Mouse (Mus musculus): ENCODE measurements around the gene Cct4. TPM values are rescaled to one million over a fixed set of nuclear protein-coding genes. Genes with fewer than 3 reads are reported as not detected.

Gene Cct4
- polyA plus RNA-seq, 1 experiment: 144 TPM

DNA sequence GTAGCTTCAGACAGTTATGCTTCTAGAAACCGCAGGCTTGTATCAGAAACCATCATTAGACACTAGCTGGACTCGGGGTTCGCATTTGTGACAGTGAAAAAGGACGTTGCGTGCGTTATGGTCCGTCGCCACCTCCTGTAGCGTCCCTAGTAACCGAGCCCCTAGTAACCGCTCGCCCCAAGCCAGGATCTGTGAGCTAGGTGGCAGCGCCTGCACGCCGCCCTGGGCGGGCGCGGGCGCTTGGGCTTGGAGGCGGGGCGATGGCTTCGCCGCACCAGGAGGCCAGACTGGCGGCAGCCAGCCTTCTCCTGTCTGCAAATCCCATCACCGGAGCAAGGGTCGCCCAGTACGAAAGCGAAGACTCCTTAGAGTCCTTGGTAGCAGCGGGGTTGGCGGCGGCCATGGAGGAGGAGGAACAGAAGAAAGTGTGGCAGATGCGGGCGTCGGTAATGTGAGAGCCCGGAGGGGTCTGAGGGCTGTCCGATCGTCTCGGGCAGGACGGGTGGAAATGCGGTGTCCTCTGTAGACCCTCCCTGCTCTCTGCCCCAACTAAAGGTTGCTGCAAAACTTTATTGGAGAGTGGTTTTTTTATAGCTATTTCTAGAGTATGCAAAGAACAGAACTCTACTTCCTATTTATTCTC lies 18.0 kb downstream of the Cct4 start:
- no peak for TF ChIP-seq USF1 (IDR thresholded peaks at IDR 0.05; ENCODE audit: low read depth)
- no peak for TF ChIP-seq CTCF (IDR thresholded peaks at IDR 0.05; ENCODE audit: control insufficient read depth, insufficient read depth, insufficient read length)
- no peak for TF ChIP-seq MYOD1 (IDR thresholded peaks at IDR 0.05; ENCODE audit: control insufficient read depth, insufficient read length, low read depth)
- TF ChIP-seq MAX (IDR thresholded peaks at IDR 0.05): no peak
- TF ChIP-seq CEBPB (IDR thresholded peaks at IDR 0.05; ENCODE audit: low read depth): no peak
- TF ChIP-seq MYOG (IDR thresholded peaks at IDR 0.05; ENCODE audit: control insufficient read depth, extremely low read depth, insufficient read length): no peak
- no peak for TF ChIP-seq FOSL1 (IDR thresholded peaks at IDR 0.05; ENCODE audit: insufficient read depth, low read length, poor library complexity, severe bottlenecking)
- peaks cover 2% of the 10 kb centered on the region for H3K79me3 ChIP-seq (ENCODE audit: low read depth)
- no peaks in the 10 kb centered on the region for H3K27me3 ChIP-seq (ENCODE audit: control insufficient read depth, insufficient read depth, insufficient read length)
- peak overlapping the region; percentile 35 for H3K4me3 ChIP-seq (ENCODE audit: insufficient read depth, poor library complexity, severe bottlenecking)
- H3K79me2 ChIP-seq (ENCODE audit: control insufficient read depth, insufficient read depth): no peaks in the 10 kb centered on the region
- H3K36me3 ChIP-seq (ENCODE audit: control insufficient read depth, insufficient read depth): peaks cover 29% of the 10 kb centered on the region
- H3ac ChIP-seq (ENCODE audit: control insufficient read depth, insufficient read length, low read depth): peak overlapping the region; percentile 68

DNA sequence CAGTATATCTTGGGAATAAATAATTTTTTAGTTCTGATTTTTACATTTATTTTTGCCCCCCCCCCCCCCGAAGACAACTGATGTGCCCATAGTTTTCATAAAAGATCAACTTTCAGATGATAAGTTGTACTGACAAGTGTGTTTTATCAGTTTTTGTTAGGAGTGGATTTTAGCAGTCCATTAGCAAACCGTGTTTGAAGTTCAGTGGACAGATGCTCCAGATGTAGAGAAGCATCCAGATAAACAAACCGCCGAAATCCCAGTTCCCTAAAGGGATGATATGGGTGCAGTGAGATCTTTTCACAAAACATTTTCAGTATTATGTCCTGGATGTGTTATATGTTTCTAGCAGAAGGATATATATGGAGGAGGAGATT lies 18.5 kb downstream of the Cct4 start:
- TF ChIP-seq FOSL1 (IDR thresholded peaks at IDR 0.05; ENCODE audit: insufficient read depth, low read length, poor library complexity, severe bottlenecking): no peak
- no peak for TF ChIP-seq CEBPB (IDR thresholded peaks at IDR 0.05; ENCODE audit: low read depth)
- TF ChIP-seq USF1 (IDR thresholded peaks at IDR 0.05; ENCODE audit: low read depth): no peak
- no peak for TF ChIP-seq CTCF (IDR thresholded peaks at IDR 0.05; ENCODE audit: control insufficient read depth, insufficient read depth, insufficient read length)
- TF ChIP-seq MYOG (IDR thresholded peaks at IDR 0.05; ENCODE audit: control insufficient read depth, extremely low read depth, insufficient read length): no peak
- TF ChIP-seq MYOD1 (IDR thresholded peaks at IDR 0.05; ENCODE audit: control insufficient read depth, insufficient read length, low read depth): no peak
- no peak for TF ChIP-seq MAX (IDR thresholded peaks at IDR 0.05)
- peaks cover 2% of the 10 kb centered on the region for H3K79me3 ChIP-seq (ENCODE audit: low read depth)
- H3K4me3 ChIP-seq (ENCODE audit: insufficient read depth, poor library complexity, severe bottlenecking): peak overlapping the region; percentile 35
- H3K79me2 ChIP-seq (ENCODE audit: control insufficient read depth, insufficient read depth): no peaks in the 10 kb centered on the region
- no peaks in the 10 kb centered on the region for H3K27me3 ChIP-seq (ENCODE audit: control insufficient read depth, insufficient read depth, insufficient read length)
- peaks cover 24% of the 10 kb centered on the region for H3K36me3 ChIP-seq (ENCODE audit: control insufficient read depth, insufficient read depth)
- no peak overlapping the region for H3ac ChIP-seq (ENCODE audit: control insufficient read depth, insufficient read length, low read depth)

DNA sequence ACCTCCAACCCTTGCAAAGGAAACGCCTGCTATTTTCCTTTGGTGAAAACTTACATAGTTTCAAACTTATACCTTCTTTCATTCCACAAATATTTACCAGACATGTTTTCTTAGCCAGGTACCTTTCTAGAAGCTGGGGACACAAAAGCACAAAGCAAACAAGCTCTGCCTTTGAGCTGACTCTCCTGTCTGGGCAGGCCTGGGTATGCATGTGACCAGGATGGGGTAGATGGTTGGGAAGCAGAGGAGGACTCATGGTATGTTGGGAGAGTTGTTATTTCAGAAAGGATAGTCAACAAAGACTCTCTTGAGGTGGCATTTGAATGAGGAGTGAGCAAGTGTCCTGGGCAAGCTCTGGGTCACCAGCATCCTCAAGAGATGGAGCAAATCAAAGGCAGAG lies 22.8 kb downstream of the Cct4 start:
- H3K36me3 ChIP-seq (ENCODE audit: control insufficient read depth, insufficient read depth): no peaks in the 10 kb centered on the region
- no peak overlapping the region for H3ac ChIP-seq (ENCODE audit: control insufficient read depth, insufficient read length, low read depth)
- no peak overlapping the region for H3K4me3 ChIP-seq (ENCODE audit: insufficient read depth, poor library complexity, severe bottlenecking)
- no peaks in the 10 kb centered on the region for H3K27me3 ChIP-seq (ENCODE audit: control insufficient read depth, insufficient read depth, insufficient read length)
- H3K79me2 ChIP-seq (ENCODE audit: control insufficient read depth, insufficient read depth): no peaks in the 10 kb centered on the region
- H3K79me3 ChIP-seq (ENCODE audit: low read depth): no peaks in the 10 kb centered on the region
- TF ChIP-seq MYOG (IDR thresholded peaks at IDR 0.05; ENCODE audit: control insufficient read depth, extremely low read depth, insufficient read length) (no peak), MYOD1 (IDR thresholded peaks at IDR 0.05; ENCODE audit: control insufficient read depth, insufficient read length, low read depth) (no peak), CTCF (IDR thresholded peaks at IDR 0.05; ENCODE audit: control insufficient read depth, insufficient read depth, insufficient read length) (no peak)

DNA sequence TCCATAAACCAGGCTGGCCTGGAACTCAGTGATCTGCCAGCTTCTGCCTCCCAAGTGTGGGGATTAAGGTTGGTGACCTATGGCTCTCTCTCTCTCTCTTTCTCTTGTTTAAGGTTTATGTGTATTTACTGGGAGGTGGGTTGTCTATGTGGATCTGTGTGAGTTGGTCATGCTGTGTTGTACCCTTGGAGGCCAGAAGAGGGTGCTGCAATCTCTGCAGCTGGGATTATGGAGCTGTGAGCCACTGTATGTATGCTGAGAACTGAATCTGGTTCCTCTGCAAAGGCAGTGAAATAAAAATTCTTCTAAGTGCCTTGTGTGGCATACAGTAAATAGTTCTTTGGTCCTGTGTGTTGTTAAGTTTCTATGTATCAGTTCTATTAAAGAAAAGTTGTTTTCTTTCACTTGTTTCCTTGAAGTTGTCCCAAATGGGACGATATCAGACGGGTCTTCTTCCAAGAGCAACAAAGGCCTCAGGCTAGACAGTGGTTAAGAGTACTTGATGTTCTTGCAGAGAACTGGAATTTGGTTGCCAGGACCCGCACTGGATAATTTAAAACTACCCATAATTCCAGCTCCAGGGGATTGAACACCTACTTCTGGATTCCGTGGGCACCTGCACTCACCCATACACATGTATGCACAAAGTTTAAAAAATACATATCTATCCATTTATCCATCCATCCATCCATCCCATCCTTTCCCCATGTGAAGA lies 23.4 kb downstream of the Cct4 start:
- no peaks in the 10 kb centered on the region for H3K79me2 ChIP-seq (ENCODE audit: control insufficient read depth, insufficient read depth)
- TF ChIP-seq MYOD1 (IDR thresholded peaks at IDR 0.05; ENCODE audit: control insufficient read depth, insufficient read length, low read depth): no peak
- TF ChIP-seq USF1 (IDR thresholded peaks at IDR 0.05; ENCODE audit: low read depth): no peak
- peak; percentile 5 for TF ChIP-seq CTCF (IDR thresholded peaks at IDR 0.05; ENCODE audit: control insufficient read depth, insufficient read depth, insufficient read length)
- H3K79me3 ChIP-seq (ENCODE audit: low read depth): no peaks in the 10 kb centered on the region
- no peak overlapping the region for H3K4me3 ChIP-seq (ENCODE audit: insufficient read depth, poor library complexity, severe bottlenecking)
- H3K36me3 ChIP-seq (ENCODE audit: control insufficient read depth, insufficient read depth): no peaks in the 10 kb centered on the region
- no peak overlapping the region for H3ac ChIP-seq (ENCODE audit: control insufficient read depth, insufficient read length, low read depth)
- H3K27me3 ChIP-seq (ENCODE audit: control insufficient read depth, insufficient read depth, insufficient read length): no peaks in the 10 kb centered on the region

DNA sequence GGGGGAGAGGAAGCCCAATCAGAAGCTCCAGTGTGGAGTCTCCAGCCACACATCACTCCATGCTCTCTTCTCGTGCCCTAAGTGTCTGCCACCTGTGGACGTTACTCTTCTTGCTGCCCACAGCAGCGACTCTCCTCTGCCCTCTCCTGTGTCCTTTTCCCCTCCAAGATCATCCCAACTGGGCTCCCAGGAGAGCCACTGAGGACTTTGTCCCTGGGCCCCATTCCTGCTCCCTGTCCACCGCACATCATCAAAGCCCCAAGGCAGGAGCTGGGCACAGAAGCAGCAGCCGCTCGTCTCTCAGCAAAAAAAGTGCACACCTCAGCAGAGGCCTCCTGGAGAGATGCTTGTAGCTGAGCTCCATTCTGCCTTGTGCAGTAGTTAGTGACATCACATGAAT lies 24.7 kb downstream of the Cct4 start:
- Histone ChIP-seq H3K79me3 (ENCODE audit: low read depth) (no peaks in the 10 kb centered on the region), H3K4me3 (ENCODE audit: insufficient read depth, poor library complexity, severe bottlenecking) (no peak overlapping the region), H3K79me2 (ENCODE audit: control insufficient read depth, insufficient read depth) (no peaks in the 10 kb centered on the region), H3K36me3 (ENCODE audit: control insufficient read depth, insufficient read depth) (no peaks in the 10 kb centered on the region), H3ac (ENCODE audit: control insufficient read depth, insufficient read length, low read depth) (no peak overlapping the region), H3K27me3 (ENCODE audit: control insufficient read depth, insufficient read depth, insufficient read length) (no peaks in the 10 kb centered on the region)
- TF ChIP-seq MYOD1 (IDR thresholded peaks at IDR 0.05; ENCODE audit: control insufficient read depth, insufficient read length, low read depth) (no peak), CTCF (IDR thresholded peaks at IDR 0.05; ENCODE audit: control insufficient read depth, insufficient read depth, insufficient read length) (no peak), MAX (IDR thresholded peaks at IDR 0.05) (no peak), FOSL1 (IDR thresholded peaks at IDR 0.05; ENCODE audit: insufficient read depth, low read length, poor library complexity, severe bottlenecking) (no peak), CEBPB (IDR thresholded peaks at IDR 0.05; ENCODE audit: low read depth) (no peak), MYOG (IDR thresholded peaks at IDR 0.05; ENCODE audit: control insufficient read depth, extremely low read depth, insufficient read length) (no peak), USF1 (IDR thresholded peaks at IDR 0.05; ENCODE audit: low read depth) (no peak)

DNA sequence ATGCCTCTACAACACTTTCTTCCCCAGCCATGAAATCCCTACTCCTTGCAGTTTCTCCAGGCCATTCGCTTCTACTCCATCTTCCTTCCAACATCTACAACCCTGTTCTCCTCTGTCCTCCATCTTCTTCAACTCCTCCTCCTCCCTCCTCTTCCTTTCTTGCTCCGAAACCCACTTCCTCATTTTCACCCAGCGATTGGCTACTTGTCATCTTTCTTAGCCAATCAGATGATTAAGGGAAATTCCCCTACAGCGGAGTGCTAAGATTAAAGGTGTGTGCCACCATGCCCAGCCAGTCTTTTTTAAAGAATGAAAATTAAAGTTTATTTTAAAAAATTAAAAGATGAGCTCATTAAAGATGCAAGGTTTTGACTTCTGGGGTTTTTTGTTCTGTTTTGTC lies 27.6 kb downstream of the Cct4 start:
- no peaks in the 10 kb centered on the region for H3K36me3 ChIP-seq (ENCODE audit: control insufficient read depth, insufficient read depth)
- no peak overlapping the region for H3K4me3 ChIP-seq (ENCODE audit: insufficient read depth, poor library complexity, severe bottlenecking)
- H3K27me3 ChIP-seq (ENCODE audit: control insufficient read depth, insufficient read depth, insufficient read length): no peaks in the 10 kb centered on the region
- H3K79me3 ChIP-seq (ENCODE audit: low read depth): no peaks in the 10 kb centered on the region
- no peak for TF ChIP-seq MYOG (IDR thresholded peaks at IDR 0.05; ENCODE audit: control insufficient read depth, extremely low read depth, insufficient read length)
- no peak for TF ChIP-seq USF1 (IDR thresholded peaks at IDR 0.05; ENCODE audit: low read depth)
- TF ChIP-seq MYOD1 (IDR thresholded peaks at IDR 0.05; ENCODE audit: control insufficient read depth, insufficient read length, low read depth): no peak
- TF ChIP-seq CTCF (IDR thresholded peaks at IDR 0.05; ENCODE audit: control insufficient read depth, insufficient read depth, insufficient read length): no peak
- H3K79me2 ChIP-seq (ENCODE audit: control insufficient read depth, insufficient read depth): no peaks in the 10 kb centered on the region
- no peak overlapping the region for H3ac ChIP-seq (ENCODE audit: control insufficient read depth, insufficient read length, low read depth)

All from C2C12 (cell line).